Mouse (Mus musculus) hindbrain, embryonic 13.5 days (tissue): ENCODE data around the gene Med15. TPM values are rescaled to one million over a fixed set of nuclear protein-coding genes. Genes with fewer than 3 reads are reported as not detected.
"Not testable (repeated sequence)": the region's sequence is repeated elsewhere in the genome, so short reads cannot be mapped to it uniquely, and the experiment has no call there.

Experiments
- ATAC-seq: fragments of 200-750 bp; cut with Nextera tagmentation; 2 replicates; pipeline ENCODE4 v1.8.0; 2017; ENCODE audit warnings: moderate TSS enrichment; ENCODE audit not compliant: low FRiP score
- H3K27ac ChIP-seq: fragments of 300-500 bp; sonication (generic); 2 replicates; pipeline ENCODE4 v1.5.1; 2015; ENCODE audit warnings: inconsistent platforms, mild to moderate bottlenecking, moderate library complexity
- H3K27me3 ChIP-seq: fragments of 300-500 bp; sonication (generic); 2 replicates; pipeline ENCODE4 v1.6.1; 2015; ENCODE audit warnings: mild to moderate bottlenecking, inconsistent platforms
- H3K36me3 ChIP-seq: fragments of 300-500 bp; sonication (generic); 2 replicates; pipeline ENCODE4 v1.6.1; 2015; ENCODE audit warnings: mild to moderate bottlenecking, inconsistent platforms
- H3K4me1 ChIP-seq: fragments of 300-500 bp; sonication (generic); replicated peaks from 2 replicates; pipeline ENCODE4 v1.6.1; 2015; ENCODE audit warnings: inconsistent platforms
- H3K4me2 ChIP-seq: fragments of 300-500 bp; sonication (generic); 2 replicates; pipeline ENCODE4 v1.6.1; 2015; ENCODE audit warnings: inconsistent platforms, mild to moderate bottlenecking, moderate library complexity
- H3K4me3 ChIP-seq: fragments of 300-500 bp; sonication (generic); 2 replicates; pipeline ENCODE4 v1.5.1; 2015; ENCODE audit warnings: mild to moderate bottlenecking, inconsistent platforms
- H3K9ac ChIP-seq: fragments of 300-500 bp; sonication (generic); 2 replicates; pipeline ENCODE4 v1.6.1; 2015; ENCODE audit warnings: mild to moderate bottlenecking, inconsistent platforms
- H3K9me3 ChIP-seq: fragments of 300-500 bp; sonication (generic); 2 replicates; pipeline ENCODE4 v1.6.1; 2016; ENCODE audit warnings: inconsistent platforms
- WGBS: fragments of 180-500 bp; shearing (Covaris S2); methylation state at CpG from one replicate; pipeline ENCODE4 v1.1.7; 2015; 5-methylcytosine and 5-hydroxymethylcytosine counted together
- polyA plus RNA-seq: library from polyadenylated mRNA; unstranded; fragments of >200 nt; fragmentation: Nextera tagmentation; extraction: Ambion mirVana; gene quantifications from 2 replicates; pipeline ENCODE4 v1.2.1, GENCODE M21; 2015

The Med15 gene
- polyA plus RNA-seq, 1 experiment from 2014 or later, result 48.7 TPM

GRCm38 (mm10) chr16:17625488-17626268 lies 107.0 kb downstream of the Med15 start:
- H3K4me2 ChIP-seq, result no peak overlapping the region
- H3K9ac ChIP-seq, result no peak overlapping the region
- 73% methylated on average over 8 of the region's 8 CpGs for WGBS
- H3K4me3 ChIP-seq, result no peak overlapping the region
- peaks cover 3% of the 10 kb centered on the region; the same call in 1 of the 2 replicates for H3K4me1 ChIP-seq
- no peaks in the 10 kb centered on the region for H3K27me3 ChIP-seq
- H3K27ac ChIP-seq, result no peak overlapping the region
- H3K9me3 ChIP-seq, result no peaks in the 10 kb centered on the region
- no peak for ATAC-seq
- peaks cover 77% of the 10 kb centered on the region for H3K36me3 ChIP-seq

GRCm38 (mm10) chr16:17621936-17622335 lies 110.8 kb downstream of the Med15 start:
- ATAC-seq, result no peak
- peaks cover 40% of the 10 kb centered on the region for H3K36me3 ChIP-seq
- no peak overlapping the region for H3K4me3 ChIP-seq
- H3K9me3 ChIP-seq, result no peaks in the 10 kb centered on the region
- no peak overlapping the region for H3K4me2 ChIP-seq
- H3K27ac ChIP-seq, result no peak overlapping the region
- 100% methylated on average over 1 of the region's 1 CpGs for WGBS
- H3K9ac ChIP-seq, result no peak overlapping the region
- peaks cover 14% of the 10 kb centered on the region for H3K4me1 ChIP-seq
- 0 out of 2 replicates have a peak, but pooled peaks cover 3% of the 10 kb centered on the region for H3K27me3 ChIP-seq

- 4% methylated on average over 60 of the region's 60 CpGs for WGBS
- peaks cover 24% of the 10 kb centered on the region for H3K36me3 ChIP-seq
- peak within 1 kb of the TSS; percentile 93 for H3K9ac ChIP-seq
- ATAC-seq, result peak; percentile 84
- peak within 1 kb of the TSS; percentile 94 for H3K4me3 ChIP-seq
- H3K27ac ChIP-seq, result 0 out of 2 replicates have a peak within 1 kb of the TSS, but pooled peaks have one; percentile 58
- H3K9me3 ChIP-seq, result no peaks in the 10 kb centered on the region
- 0 out of 2 replicates have a peak, but pooled peaks cover 3% of the 10 kb centered on the region for H3K27me3 ChIP-seq
- peaks cover 14% of the 10 kb centered on the region for H3K4me1 ChIP-seq
- H3K4me2 ChIP-seq, result peak within 1 kb of the TSS; percentile 91
Measured at GRCm38 (mm10) chr16:17619198-17620105, 113.2 kb downstream of the Med15 start, which contains the start of gene Smpd4. Gene Smpd4, plus strand, starts transcription at chr16:17619354.

GRCm38 (mm10) chr16:17617922-17618565 lies 114.6 kb downstream of the Med15 start:
- WGBS, result 17% methylated on average over 13 of the region's 13 CpGs
- no peak for ATAC-seq

GRCm38 (mm10) chr16:17616212-17616611 lies 116.5 kb downstream of the Med15 start:
- 90% methylated on average over 5 of the region's 5 CpGs for WGBS
- H3K36me3 ChIP-seq, result no peaks in the 10 kb centered on the region
- no peak for ATAC-seq

More at GRCm38 (mm10) chr16:17617922-17618565, 114.6 kb downstream of the Med15 start:
- Histone ChIP-seq H3K4me3 (no peak overlapping the region), H3K4me2 (no peak overlapping the region), H3K27me3 (0 out of 2 replicates have a peak, but pooled peaks cover 3% of the 10 kb centered on the region), H3K27ac (no peak overlapping the region), H3K9me3 (no peaks in the 10 kb centered on the region), H3K4me1 (peaks cover 14% of the 10 kb centered on the region), H3K36me3 (peaks cover 14% of the 10 kb centered on the region), H3K9ac (no peak overlapping the region)

GRCm38 (mm10) chr16:17614740-17615139 lies 118.0 kb downstream of the Med15 start:
- H3K4me2 ChIP-seq, H3K4me1 ChIP-seq, H3K36me3 ChIP-seq, H3K27ac ChIP-seq, H3K9ac ChIP-seq, H3K9me3 ChIP-seq, ATAC-seq, H3K4me3 ChIP-seq, H3K27me3 ChIP-seq: not testable (repeated sequence)
- 92% methylated on average over 6 of the region's 6 CpGs for WGBS

More at GRCm38 (mm10) chr16:17616212-17616611, 116.5 kb downstream of the Med15 start:
- no peak overlapping the region for H3K4me3 ChIP-seq
- no peak overlapping the region for H3K27ac ChIP-seq
- H3K27me3 ChIP-seq, result 0 out of 2 replicates have a peak, but pooled peaks cover 3% of the 10 kb centered on the region
- no peak overlapping the region for H3K4me2 ChIP-seq
- H3K9ac ChIP-seq, result no peak overlapping the region
- peaks cover 14% of the 10 kb centered on the region for H3K4me1 ChIP-seq
- no peaks in the 10 kb centered on the region for H3K9me3 ChIP-seq

GRCm38 (mm10) chr16:17611383-17611782 lies 121.3 kb downstream of the Med15 start:
- no peaks in the 10 kb centered on the region for H3K4me1 ChIP-seq
- WGBS, result 67% methylated on average over 4 of the region's 4 CpGs
- no peak overlapping the region for H3K9ac ChIP-seq
- no peaks in the 10 kb centered on the region for H3K27me3 ChIP-seq
- ATAC-seq, result no peak
- no peak overlapping the region for H3K4me3 ChIP-seq
- H3K36me3 ChIP-seq, result no peaks in the 10 kb centered on the region
- H3K4me2 ChIP-seq, result no peak overlapping the region
- no peaks in the 10 kb centered on the region for H3K9me3 ChIP-seq
- no peak overlapping the region for H3K27ac ChIP-seq

- H3K27me3 ChIP-seq, result no peaks in the 10 kb centered on the region
- no peak overlapping the region for H3K27ac ChIP-seq
- 78% methylated on average over 5 of the region's 5 CpGs for WGBS
- H3K9me3 ChIP-seq, result no peaks in the 10 kb centered on the region
- H3K4me2 ChIP-seq, result no peak overlapping the region
- H3K9ac ChIP-seq, result no peak overlapping the region
- H3K4me1 ChIP-seq, result no peaks in the 10 kb centered on the region
- H3K4me3 ChIP-seq, result no peak overlapping the region
- ATAC-seq, result no peak
- no peaks in the 10 kb centered on the region for H3K36me3 ChIP-seq
Measured at GRCm38 (mm10) chr16:17605684-17606083, 127.0 kb downstream of the Med15 start.

- WGBS, result 66% methylated on average over 4 of the region's 4 CpGs
- no peak overlapping the region for H3K27ac ChIP-seq
- no peak for ATAC-seq
Measured at GRCm38 (mm10) chr16:17604941-17605340, 127.8 kb downstream of the Med15 start.

More at GRCm38 (mm10) chr16:17604941-17605340, 127.8 kb downstream of the Med15 start:
- no peaks in the 10 kb centered on the region for H3K9me3 ChIP-seq
- no peak overlapping the region for H3K4me3 ChIP-seq
- no peaks in the 10 kb centered on the region for H3K27me3 ChIP-seq
- no peaks in the 10 kb centered on the region for H3K36me3 ChIP-seq
- H3K4me2 ChIP-seq, result no peak overlapping the region
- no peak overlapping the region for H3K9ac ChIP-seq
- no peaks in the 10 kb centered on the region for H3K4me1 ChIP-seq
